ENCODE assay signal across 8 mouse cellular contexts in genomic region chr1:186833441-186833895, GRCm38 (mm10).
A peak's percentile ranks its signal among the peaks of the same experiment; 100 is the strongest.
DNase-seq lines count a peak whose midpoint lies in the region; ATAC-seq and TF ChIP-seq lines count a peak whose summit lies in the region.

No protein-coding gene starts in this region.

- no peak overlapping the region for H3K27ac ChIP-seq in lung, embryonic 14.5 days (ENCODE audit: low read depth)
- H3K27ac ChIP-seq in embryonic facial prominence, embryonic 10.5 days (replicated peaks), result peak overlapping the region; percentile 75
- H3K27ac ChIP-seq in hindbrain, embryonic 10.5 days, result peak overlapping the region; percentile 87
- H3K27ac ChIP-seq in midbrain, embryonic 14.5 days (replicated peaks; ENCODE audit: low read depth, low read length), result no peak overlapping the region

- WGBS in lung, embryonic 14.5 days, result 2% methylated on average over 17 of the region's 17 CpGs
- under 1% methylated on average over 17 of the region's 17 CpGs for WGBS in embryonic facial prominence, embryonic 10.5 days
- WGBS in hindbrain, embryonic 10.5 days, result under 1% methylated on average over 17 of the region's 17 CpGs
- WGBS in midbrain, embryonic 14.5 days, result 1% methylated on average over 17 of the region's 17 CpGs

- TF ChIP-seq CTCF in lung, embryonic 14.5 days (IDR thresholded peaks at IDR 0.05; ENCODE audit: low read depth), result no peak

- H3K4me2 ChIP-seq in lung, embryonic 14.5 days, result peak overlapping the region; percentile 84
- peak overlapping the region; percentile 92 for H3K4me2 ChIP-seq in midbrain, embryonic 14.5 days (ENCODE audit: low read length)

- H3K4me1 ChIP-seq in lung, embryonic 14.5 days (ENCODE audit: insufficient read depth), result no peaks in the 10 kb centered on the region
- H3K4me1 ChIP-seq in embryonic facial prominence, embryonic 10.5 days, result peaks cover 17% of the 10 kb centered on the region
- H3K4me1 ChIP-seq in hindbrain, embryonic 10.5 days (replicated peaks), result peaks cover 18% of the 10 kb centered on the region
- H3K4me1 ChIP-seq in midbrain, embryonic 14.5 days (ENCODE audit: control insufficient read depth, insufficient read depth, low read length), result peaks cover 14% of the 10 kb centered on the region

- H3K9ac ChIP-seq in lung, embryonic 14.5 days, result 0 out of 2 replicates have a peak overlapping the region, but pooled peaks have one; percentile 26
- peak overlapping the region; percentile 49; the same call in 1 of the 2 replicates for H3K9ac ChIP-seq in midbrain, embryonic 14.5 days (replicated peaks; ENCODE audit: low read length)

- no peaks in the 10 kb centered on the region for H3K9me3 ChIP-seq in lung, embryonic 14.5 days (ENCODE audit: low read depth, low read length)
- H3K9me3 ChIP-seq in embryonic facial prominence, embryonic 10.5 days, result no peaks in the 10 kb centered on the region
- H3K9me3 ChIP-seq in hindbrain, embryonic 10.5 days, result no peaks in the 10 kb centered on the region
- no peaks in the 10 kb centered on the region for H3K9me3 ChIP-seq in midbrain, embryonic 14.5 days (ENCODE audit: control insufficient read depth, low read length)

- peaks cover 27% of the 10 kb centered on the region for H3K27me3 ChIP-seq in lung, embryonic 14.5 days (ENCODE audit: insufficient read depth, low read length)
- H3K27me3 ChIP-seq in embryonic facial prominence, embryonic 10.5 days (replicated peaks; ENCODE audit: low read depth, poor library complexity, severe bottlenecking), result peaks cover 38% of the 10 kb centered on the region
- peaks cover 32% of the 10 kb centered on the region for H3K27me3 ChIP-seq in hindbrain, embryonic 10.5 days (ENCODE audit: insufficient read depth, poor library complexity, severe bottlenecking)
- H3K27me3 ChIP-seq in midbrain, embryonic 14.5 days (ENCODE audit: control insufficient read depth, insufficient read depth, low read length), result no peaks in the 10 kb centered on the region; the same call in 1 of the 2 replicates

- H3K4me3 ChIP-seq in lung, embryonic 14.5 days (ENCODE audit: low read depth, low read length), result peak overlapping the region; percentile 36
- peak overlapping the region; percentile 62 for H3K4me3 ChIP-seq in embryonic facial prominence, embryonic 10.5 days
- peak overlapping the region; percentile 59 for H3K4me3 ChIP-seq in hindbrain, embryonic 10.5 days
- peak overlapping the region; percentile 40 for H3K4me3 ChIP-seq in midbrain, embryonic 14.5 days (replicated peaks; ENCODE audit: low read depth, low read length)

- DNase-seq in lung, embryonic 14.5 days, result peak; percentile 39
- no peak for DNase-seq in lung, postnatal 14 days
- DNase-seq in embryonic facial prominence, embryonic 10.5 days (ENCODE audit: low spot score), result peak; percentile 58
- DNase-seq in hindbrain, embryonic 10.5 days (ENCODE audit: low spot score), result peak; percentile 60
- DNase-seq in midbrain, embryonic 14.5 days, result peak; percentile 61
- no peak for DNase-seq in urinary bladder, postnatal 36 days (ENCODE audit: low spot score in 2 of 2)
- DNase-seq in spleen, postnatal 14 days (ENCODE audit: low spot score in 2 of 2), result no peak
- no peak for DNase-seq in spleen, postnatal 10 days (ENCODE audit: low spot score in 2 of 2)

- peak; percentile 49 for ATAC-seq in lung, embryonic 14.5 days (ENCODE audit: insufficient read depth)
- ATAC-seq in midbrain, embryonic 14.5 days (ENCODE audit: low FRiP score, low TSS enrichment), result no peak

- no peaks in the 10 kb centered on the region for H3K36me3 ChIP-seq in lung, embryonic 14.5 days (ENCODE audit: insufficient read depth)
- H3K36me3 ChIP-seq in embryonic facial prominence, embryonic 10.5 days (replicated peaks), result no peaks in the 10 kb centered on the region
- no peaks in the 10 kb centered on the region for H3K36me3 ChIP-seq in hindbrain, embryonic 10.5 days
- no peaks in the 10 kb centered on the region for H3K36me3 ChIP-seq in midbrain, embryonic 14.5 days (ENCODE audit: control insufficient read depth, insufficient read depth, low read length)

Comparison
In these comparisons a context has a peak if more than half of its experiments do, and no peak if none do; other contexts are left out.
1. DNase-seq: peak in lung, embryonic 14.5 days (single experiment), embryonic facial prominence, embryonic 10.5 days (single experiment), hindbrain, embryonic 10.5 days (single experiment) and midbrain, embryonic 14.5 days (single experiment); none in lung, postnatal 14 days (single experiment), urinary bladder, postnatal 36 days (0 of 2), spleen, postnatal 14 days (0 of 2) and spleen, postnatal 10 days (0 of 2).
2. H3K27ac ChIP-seq: peak in embryonic facial prominence, embryonic 10.5 days (single experiment) and hindbrain, embryonic 10.5 days (single experiment); none in lung, embryonic 14.5 days (single experiment) and midbrain, embryonic 14.5 days (single experiment).
3. Peak in every context shown above with its lines, with median percentiles within 50 percentile points of each other: H3K4me3 ChIP-seq.